In genomic region chr17:8130849-8131248, GRCm38 (mm10) we compare ENCODE assay signal across 19 mouse cellular contexts. TPM values are rescaled to one million over a fixed set of nuclear protein-coding genes. Genes with fewer than 3 reads are reported as not detected.
"Had no signal": no experiment of that assay in that cellular context is flagged by ENCODE, and none has a peak within 500 bp of the region (broad histone marks: within the 10 kb centered on the region; RNA-seq: fewer than 3 reads in every experiment).

No protein-coding gene starts in this region.

RNA-seq across cellular contexts. Expression of gene Gm49673, which starts 16.7 kb away (rescaled TPM):
- total RNA-seq: left cerebral cortex, postnatal 4 days; liver, adult 2 months; megakaryocyte progenitor cell, adult 5-6 weeks; megakaryocyte, adult 5-6 weeks; megakaryocyte-erythroid progenitor cell, adult 5-6 weeks had no signal
- polyA plus RNA-seq: limb, embryonic 10.5 days; limb, embryonic 12.5 days; limb, embryonic 15.5 days; liver, embryonic 12.5 days; liver, embryonic 13.5 days; liver, embryonic 15.5 days; lung, embryonic 14.5 days; lung, embryonic 16.5 days; macrophage; midbrain, embryonic 11.5 days; midbrain, embryonic 12.5 days; midbrain, embryonic 14.5 days; midbrain, embryonic 16.5 days; myocyte had no signal
